Mouse (Mus musculus) heart, adult 2 months (tissue): Measurements from ENCODE around the gene Igtp.

Source experiments
- CTCF ChIP-seq: fragments of 200-600 bp; IDR thresholded peaks from 2 replicates; pipeline ENCODE4 v1.8.1; 2022; ENCODE audit warnings: antibody characterized with exemption, mild to moderate bottlenecking, moderate library complexity
- EP300 ChIP-seq: fragments of 200-500 bp; IDR thresholded peaks from 2 replicates; pipeline ENCODE4 v1.6.1; 2011; ENCODE audit warnings: low read depth, low read length, control low read depth; ENCODE audit not compliant: insufficient read depth
- POLR2A ChIP-seq: fragments of 200-500 bp; IDR thresholded peaks from 2 replicates; pipeline ENCODE4 v1.6.1; 2011; ENCODE audit warnings: mild to moderate bottlenecking, low read depth, low read length, control low read depth; ENCODE audit not compliant: insufficient read depth

DNA sequence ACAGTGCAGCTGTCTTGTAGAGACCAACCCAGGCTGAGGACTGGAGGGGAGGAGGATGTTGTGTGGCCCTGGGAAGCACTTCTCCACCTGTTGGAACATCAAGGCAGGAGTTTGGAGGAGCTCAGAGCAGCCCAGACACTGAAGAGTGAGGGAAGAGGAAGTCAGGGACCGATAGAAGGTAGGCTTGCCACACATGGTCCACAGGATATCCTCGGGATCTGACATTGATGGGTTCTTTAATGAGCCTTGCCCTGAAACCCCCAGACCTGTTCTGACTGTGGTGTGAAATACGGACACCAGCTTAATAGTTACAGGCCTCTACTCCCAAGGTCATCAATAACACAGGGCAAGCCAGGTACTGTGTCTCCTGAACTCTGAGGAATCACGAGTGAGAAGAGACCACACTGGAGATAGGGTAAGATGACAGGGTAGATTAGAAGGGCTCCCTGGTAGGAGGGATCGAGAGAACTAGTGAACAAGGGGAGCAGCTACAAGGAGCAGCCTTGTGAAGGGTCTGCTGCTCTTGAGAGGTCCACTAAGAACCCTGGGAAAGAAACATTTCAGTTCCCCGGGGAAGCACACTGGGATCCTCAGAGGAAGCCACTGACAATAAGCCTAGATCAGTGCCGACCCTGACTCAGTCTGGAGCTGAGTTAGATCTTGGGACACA, 14.5 kb downstream of the Igtp start:
- TF ChIP-seq POLR2A (no peak), EP300 (no peak), CTCF (no peak)
